Mouse (Mus musculus) retina, adult 2 months (tissue): ENCODE data around the gene Postn.

Experiments used
- DNase-seq: peaks from one replicate; pipeline ENCODE4 v3.0.0-alpha.2; 2012; ENCODE audit warnings: low read depth, low spot score

Postn gene

GRCm38 (mm10) chr3:54417833-54418386, 57.0 kb downstream of the Postn start:
- no peak for DNase-seq

- no peak for DNase-seq
Observed at GRCm38 (mm10) chr3:54420189-54420928, 59.5 kb downstream of the Postn start.

GRCm38 (mm10) chr3:54420983-54421382, 60.1 kb downstream of the Postn start:
- no peak for DNase-seq

- no peak for DNase-seq
Observed at GRCm38 (mm10) chr3:54421666-54422065, 60.8 kb downstream of the Postn start.

- no peak for DNase-seq
Observed at GRCm38 (mm10) chr3:54424146-54424545, 63.2 kb downstream of the Postn start.

GRCm38 (mm10) chr3:54431663-54432062, 70.8 kb downstream of the Postn start:
- DNase-seq: no peak

GRCm38 (mm10) chr3:54432167-54432566, 71.3 kb downstream of the Postn start:
- no peak for DNase-seq

GRCm38 (mm10) chr3:54432605-54433004, 71.7 kb downstream of the Postn start:
- no peak for DNase-seq

GRCm38 (mm10) chr3:54434571-54434970, 73.7 kb downstream of the Postn start:
- no peak for DNase-seq

- DNase-seq: no peak
Observed at GRCm38 (mm10) chr3:54436373-54436964, 75.6 kb downstream of the Postn start.
